Mouse (Mus musculus): ENCODE measurements around the gene Dnali1. TPM values are rescaled to one million over a fixed set of nuclear protein-coding genes. Genes with fewer than 3 reads are reported as not detected.

The Dnali1 gene
- polyA plus RNA-seq, 1 experiment = not detected

- no peak overlapping the region for H3K27ac ChIP-seq (ENCODE audit: insufficient read depth, low read depth, low read length)
- no peak for TF ChIP-seq CTCF (IDR thresholded peaks at IDR 0.05; ENCODE audit: low read depth, low read length)
- no peak for TF ChIP-seq POLR2A (IDR thresholded peaks at IDR 0.05; ENCODE audit: borderline replicate concordance, low read depth, low read length)
- H3K4me3 ChIP-seq (ENCODE audit: insufficient read depth, low read length) = peak overlapping the region; percentile 25
- H3K4me1 ChIP-seq (ENCODE audit: control insufficient read depth, insufficient read depth, low read length) = no peaks in the 10 kb centered on the region
These were observed 58.0 kb downstream of the Dnali1 start for GRCm38 (mm10) chr4:125007460-125007859.

Other genes starting within 250 kb of the Dnali1 start
- gene Yrdc, start 215.0 kb downstream of the Dnali1 start, polyA plus RNA-seq (2012; ENCODE audit: insufficient read depth, insufficient read length, missing spikeins) = 18.6 and 20.2 TPM in 2 replicates
- 7.6 and 9.5 TPM in 2 replicates for gene 1110065P20Rik, start 214.5 kb downstream of the Dnali1 start, polyA plus RNA-seq (2012; ENCODE audit: insufficient read depth, insufficient read length, missing spikeins)
- not detected in 2 replicates for gene Maneal, start 203.5 kb downstream of the Dnali1 start, polyA plus RNA-seq (2012; ENCODE audit: insufficient read depth, insufficient read length, missing spikeins)
- gene Epha10, start 184.8 kb downstream of the Dnali1 start, polyA plus RNA-seq (2012; ENCODE audit: insufficient read depth, insufficient read length, missing spikeins) = not detected in 2 replicates
- gene 9930104L06Rik, start 128.7 kb downstream of the Dnali1 start, polyA plus RNA-seq (2012; ENCODE audit: insufficient read depth, insufficient read length, missing spikeins) = 11.2 and 13.9 TPM in 2 replicates
- gene Cdca8, start 126.4 kb downstream of the Dnali1 start, polyA plus RNA-seq (2012; ENCODE audit: insufficient read depth, insufficient read length, missing spikeins) = 47.0 and 53.4 TPM in 2 replicates
- gene Rspo1, start 79.3 kb downstream of the Dnali1 start, polyA plus RNA-seq (2012; ENCODE audit: insufficient read depth, insufficient read length, missing spikeins) = not detected in 2 replicates
- 38.2 and 49.0 TPM in 2 replicates for gene Gnl2, start 49.1 kb downstream of the Dnali1 start, polyA plus RNA-seq (2012; ENCODE audit: insufficient read depth, insufficient read length, missing spikeins)
- 18.0 and 18.5 TPM in 2 replicates for gene Snip1, start 969 bp upstream of the Dnali1 start, polyA plus RNA-seq (2012; ENCODE audit: insufficient read depth, insufficient read length, missing spikeins)
- gene Meaf6, start 19.4 kb upstream of the Dnali1 start, polyA plus RNA-seq (2012; ENCODE audit: insufficient read depth, insufficient read length, missing spikeins) = 32.4 and 36.6 TPM in 2 replicates
- gene Zc3h12a, start 62.1 kb upstream of the Dnali1 start, polyA plus RNA-seq (2012; ENCODE audit: insufficient read depth, insufficient read length, missing spikeins) = 27.3 and 29.1 TPM in 2 replicates

All from bone marrow macrophage, adult 2 months (primary cell).